Mouse (Mus musculus) neutrophil, adult 83 days (primary cell): ENCODE data around the gene Neurod4. TPM values are rescaled to one million over a fixed set of nuclear protein-coding genes. Genes with fewer than 3 reads are reported as not detected.

Experiments used
- total RNA-seq, 2 experiments: library from RNA; stranded (reverse); gene quantifications; one replicate each; pipeline ENCODE4 v1.2.4; 2023

The Neurod4 gene
- total RNA-seq, result not detected

GRCm38 (mm10) chr10:130280066-130280465 is at the start of gene Neurod4:
Gene Neurod4 (minus strand): TSS chr10:130280240.

DNA sequence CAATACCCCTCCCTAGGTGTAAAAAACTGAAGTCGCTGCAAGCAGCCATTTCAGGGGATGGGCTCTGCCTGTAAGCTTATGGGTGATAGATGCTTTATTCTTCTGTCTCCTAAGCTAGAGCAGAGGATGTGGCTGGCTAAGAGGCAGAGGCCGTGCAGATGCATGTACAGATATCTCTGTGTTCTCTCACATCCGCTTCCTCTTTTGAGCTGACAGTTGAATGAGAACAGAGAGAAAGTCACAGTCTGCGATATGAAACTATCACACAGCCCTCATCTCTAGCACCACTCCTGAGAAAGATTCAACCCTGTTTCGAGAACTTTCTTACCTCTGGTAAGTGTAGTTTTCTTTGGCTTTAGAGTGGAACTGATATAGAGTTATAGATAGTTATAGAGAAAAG is 42.6 kb upstream of the Neurod4 start, which contains the start of gene Tespa1:
Tespa1 (plus strand) TSS at position 234 of the 400 bp plus-strand sequence.

Other genes with a start within 250 kb of the Neurod4 start
- gene Olfr821, start 249.9 kb downstream of the Neurod4 start, total RNA-seq, result not detected
- gene Olfr822, start 209.0 kb downstream of the Neurod4 start, total RNA-seq, result not detected
- gene Olfr823, start 164.9 kb downstream of the Neurod4 start, total RNA-seq, result not detected
- gene Olfr824, start 150.2 kb downstream of the Neurod4 start, total RNA-seq, result not detected
- gene Olfr825, start 113.5 kb downstream of the Neurod4 start, total RNA-seq, result not detected
- gene Olfr826, start 96.1 kb downstream of the Neurod4 start, total RNA-seq, result not detected
- gene Olfr827, start 65.8 kb downstream of the Neurod4 start, total RNA-seq, result not detected
- 1 to 10 TPM; 1.8 to 3.1 TPM for gene Tespa1, start 42.6 kb upstream of the Neurod4 start, total RNA-seq
- gene Vmn2r84, start 114.1 kb upstream of the Neurod4 start, total RNA-seq, result not detected
- not detected for gene Vmn2r85, start 149.5 kb upstream of the Neurod4 start, total RNA-seq
- gene Vmn2r86, start 175.8 kb upstream of the Neurod4 start, total RNA-seq, result not detected
- not detected for gene Vmn2r87, start 217.2 kb upstream of the Neurod4 start, total RNA-seq